Mouse (Mus musculus): ENCODE measurements around the gene Manbal. TPM values are rescaled to one million over a fixed set of nuclear protein-coding genes. Genes with fewer than 3 reads are reported as not detected.

The Manbal gene
- total RNA-seq, 2 experiments from 2014 or later = 32.4 to 34.0 TPM

- no peak for DNase-seq
- intact Hi-C loops (cut with DNase I) = no loop called here
Observed at GRCm38 (mm10) chr2:157430667-157431429, 63.5 kb downstream of the Manbal start.

DNA sequence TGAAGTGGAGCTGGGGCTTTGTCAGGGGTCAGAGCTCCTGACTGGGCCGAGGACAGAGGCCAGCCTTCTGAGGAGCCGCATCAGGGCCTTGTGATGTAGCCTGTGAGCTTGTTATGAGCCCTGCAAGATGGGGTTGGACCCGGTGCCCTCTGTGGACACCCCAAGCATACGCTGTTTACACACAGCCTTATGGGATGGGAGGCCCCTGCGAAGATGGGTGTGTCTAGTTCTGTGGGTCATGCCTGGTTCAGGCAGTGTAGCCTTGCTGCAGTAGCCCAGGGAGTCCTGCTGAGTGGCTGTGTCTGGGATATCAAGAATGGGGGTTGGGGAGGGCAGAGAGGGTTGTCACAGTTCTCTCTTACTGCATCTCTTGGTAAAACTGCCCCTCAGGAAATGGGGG, 64.5 kb downstream of the Manbal start:
- DNase-seq = no peak
- intact Hi-C loops (cut with DNase I) = no loop called here

- DNase-seq = no peak
- intact Hi-C loops (cut with DNase I) = no loop called here
Observed at GRCm38 (mm10) chr2:157432476-157432875, 65.1 kb downstream of the Manbal start.

GRCm38 (mm10) chr2:157434041-157434440, 66.6 kb downstream of the Manbal start:
- intact Hi-C loops (cut with DNase I) = no loop called here
- DNase-seq = no peak

- intact Hi-C loops (cut with DNase I) = no loop called here
- DNase-seq = no peak
Observed at GRCm38 (mm10) chr2:157434497-157434896, 67.1 kb downstream of the Manbal start.

DNA sequence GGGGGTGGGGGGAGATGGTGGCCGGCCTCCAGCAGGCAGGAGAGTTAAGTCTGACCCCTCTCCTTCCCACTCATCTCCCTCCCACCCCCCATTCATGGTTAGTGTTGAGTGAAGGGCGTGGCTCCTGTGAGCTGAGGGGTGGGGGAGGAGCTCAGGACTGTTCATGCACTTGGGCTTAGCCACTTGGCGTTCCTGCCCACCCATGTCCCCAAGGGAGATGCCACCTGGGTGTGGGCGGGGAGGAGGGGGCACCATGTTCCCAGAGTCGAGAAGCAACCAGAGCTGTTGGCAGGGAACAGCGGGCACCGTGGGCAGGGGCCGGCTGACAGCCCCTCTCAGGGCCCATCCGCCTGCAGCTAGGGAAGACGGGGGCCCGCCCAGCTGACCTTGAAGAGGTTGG, 69.1 kb downstream of the Manbal start:
- intact Hi-C loops (cut with DNase I) = no loop called here
- no peak for DNase-seq

DNA sequence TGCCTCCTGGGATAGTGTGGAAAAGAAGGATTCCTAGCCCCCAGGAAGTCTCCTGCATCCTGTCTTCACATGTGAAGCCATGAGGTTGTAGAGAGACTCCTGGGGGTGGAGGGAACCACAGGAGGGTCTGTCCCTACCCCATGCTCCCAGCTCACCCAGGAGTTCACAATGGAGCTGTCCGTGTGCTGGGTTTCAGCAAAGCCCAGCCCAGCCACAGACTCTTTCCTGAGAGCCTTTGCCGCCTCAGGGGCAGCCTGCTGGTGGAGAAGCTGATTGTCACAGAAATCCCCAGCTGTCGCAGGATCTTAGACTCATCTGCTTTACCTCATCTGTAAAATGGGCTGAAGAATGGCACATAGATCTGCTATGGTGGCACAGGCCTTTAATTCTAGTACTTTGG, 69.7 kb downstream of the Manbal start:
- intact Hi-C loops (cut with DNase I) = no loop called here
- no peak for DNase-seq

DNA sequence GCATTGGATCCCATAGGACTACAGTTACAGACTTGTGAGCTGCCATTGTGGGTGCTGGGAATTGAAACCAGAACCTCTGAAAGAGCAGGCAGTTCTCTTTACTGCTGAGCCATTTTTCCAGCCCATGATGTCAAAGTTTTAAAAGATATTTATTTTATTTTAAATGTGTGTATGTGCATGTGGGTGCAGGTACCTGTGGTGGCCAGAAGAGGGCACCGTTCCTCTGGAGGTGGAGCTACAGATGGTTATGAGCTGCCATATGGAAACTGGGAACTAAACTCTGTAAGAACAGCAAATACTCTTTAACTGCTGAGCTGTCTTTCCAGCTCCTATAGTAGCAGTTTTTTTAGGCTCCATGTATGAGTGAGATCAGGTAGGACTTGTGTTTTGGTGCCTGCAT, 74.0 kb downstream of the Manbal start:
- intact Hi-C loops (cut with DNase I) = no loop called here
- DNase-seq = no peak

Other genes starting within 250 kb of the Manbal start
- gene Samhd1, start 232.3 kb upstream of the Manbal start, total RNA-seq (2021) = 10 to 100 TPM; 20.5 to 25.3 TPM
- 1 to 10 TPM; 8.7 to 9.2 TPM for gene Rbl1, start 163.1 kb upstream of the Manbal start, total RNA-seq (2021)
- 100 to 1,000 TPM; 106 to 108 TPM for gene Rpn2, start 88.6 kb upstream of the Manbal start, total RNA-seq (2021)
- gene Mroh8, start 88.0 kb upstream of the Manbal start, total RNA-seq (2021) = under 1 TPM; 0.17 to 0.42 TPM
- gene Ghrh, start 20.1 kb upstream of the Manbal start, total RNA-seq (2021) = not detected
- gene Src, start 50.9 kb downstream of the Manbal start, total RNA-seq (2021) = 1 to 10 TPM; 8.4 to 9.5 TPM
- 1 to 10 TPM; 3.9 to 6.4 TPM for gene Nnat, start 192.5 kb downstream of the Manbal start, total RNA-seq (2021)
- 10 to 100 TPM; 61.1 to 63.8 TPM for gene Blcap, start 203.7 kb downstream of the Manbal start, total RNA-seq (2021)